Mouse (Mus musculus) B cell, adult 2 months (primary cell): ENCODE data around the gene Smim1.

Experiments used
- DNase-seq, 2 experiments: peaks; one replicate each; pipeline ENCODE4 v3.0.0; 2022

Gene Smim1

DNA sequence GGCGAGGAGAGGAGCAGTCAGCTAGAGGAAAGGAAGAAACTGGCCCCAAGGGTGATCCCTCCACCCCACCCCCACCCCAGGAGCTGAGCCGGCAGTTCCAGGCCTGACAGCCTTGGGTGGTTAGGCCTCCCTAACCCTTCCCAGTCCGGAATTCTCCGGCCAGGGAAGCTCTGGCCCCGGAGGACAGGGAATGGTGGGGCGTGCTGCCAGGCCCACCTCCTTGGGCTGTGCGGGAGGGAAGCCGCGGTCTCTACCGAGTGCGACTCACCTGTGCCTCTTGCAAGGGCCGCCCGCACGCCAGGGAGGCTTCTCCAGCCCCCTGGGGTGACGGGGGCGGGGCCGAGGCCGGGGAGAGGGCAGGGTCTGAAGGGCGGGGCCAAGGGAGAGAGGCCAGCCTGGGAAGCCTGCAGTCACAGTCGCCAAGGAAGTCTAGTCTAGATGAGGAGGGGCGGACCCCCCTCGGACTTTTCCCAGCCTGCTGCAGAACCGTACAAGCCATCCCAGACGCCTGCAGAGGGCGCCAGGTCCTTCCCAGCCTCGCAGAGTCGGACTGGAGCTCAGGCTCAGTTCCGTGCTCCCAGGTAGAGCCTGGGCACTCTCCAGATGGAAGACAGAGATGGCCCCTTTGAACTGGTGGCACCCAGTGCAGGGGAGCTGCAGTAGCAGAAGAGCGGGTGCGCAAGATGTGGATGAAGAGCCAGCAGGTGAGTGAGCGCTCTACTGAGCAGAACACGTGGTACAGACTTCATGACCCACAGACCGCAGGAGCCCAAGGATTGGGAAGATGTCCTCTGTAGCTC, at the start of gene Smim1:
TSS of gene Smim1 (minus strand) at position 590 of the 800 bp plus-strand sequence.
- DNase-seq, result peak in 1 of 2 experiments; percentile 7

DNA sequence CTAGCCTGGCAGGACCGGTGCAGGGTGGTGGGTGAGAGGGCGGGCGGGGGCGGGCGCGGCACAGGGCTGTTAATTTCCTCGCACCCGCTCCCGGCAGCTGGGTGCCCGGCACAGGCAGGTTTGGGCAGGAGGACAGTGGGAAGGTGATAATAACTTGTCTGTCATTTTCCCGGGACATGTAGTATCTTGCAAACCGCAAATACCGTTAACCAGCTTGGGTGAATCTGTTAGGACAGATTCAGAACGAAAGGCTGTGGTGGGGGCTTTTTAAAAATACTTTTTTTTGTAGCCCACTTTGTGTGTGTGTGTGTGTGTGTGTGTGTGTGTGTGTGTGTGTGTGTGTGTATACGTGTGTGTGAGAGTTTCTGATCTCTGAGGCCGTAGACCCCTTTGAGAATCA, 45.9 kb upstream of the Smim1 start:
- DNase-seq, result no peak

DNA sequence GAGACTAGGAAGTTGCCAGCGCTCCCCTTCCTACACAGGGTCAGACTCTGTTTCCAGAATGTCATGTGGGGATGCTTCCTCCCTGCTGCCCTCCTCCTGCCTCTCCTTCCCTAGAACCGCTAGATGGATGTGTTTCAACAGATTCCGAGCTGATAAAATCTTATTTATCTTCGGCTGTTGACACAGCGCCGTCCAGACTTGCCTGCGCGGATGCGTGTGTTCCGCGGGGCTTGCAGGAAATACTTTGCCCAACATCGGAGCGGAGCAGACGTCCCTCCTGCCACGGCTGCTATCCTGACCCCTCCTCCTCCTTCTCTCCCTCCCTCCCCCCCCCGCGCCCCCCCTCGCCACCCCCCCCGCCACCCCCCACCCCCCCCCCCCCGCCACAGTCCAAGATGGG, 45.5 kb upstream of the Smim1 start:
- DNase-seq, result no peak

DNA sequence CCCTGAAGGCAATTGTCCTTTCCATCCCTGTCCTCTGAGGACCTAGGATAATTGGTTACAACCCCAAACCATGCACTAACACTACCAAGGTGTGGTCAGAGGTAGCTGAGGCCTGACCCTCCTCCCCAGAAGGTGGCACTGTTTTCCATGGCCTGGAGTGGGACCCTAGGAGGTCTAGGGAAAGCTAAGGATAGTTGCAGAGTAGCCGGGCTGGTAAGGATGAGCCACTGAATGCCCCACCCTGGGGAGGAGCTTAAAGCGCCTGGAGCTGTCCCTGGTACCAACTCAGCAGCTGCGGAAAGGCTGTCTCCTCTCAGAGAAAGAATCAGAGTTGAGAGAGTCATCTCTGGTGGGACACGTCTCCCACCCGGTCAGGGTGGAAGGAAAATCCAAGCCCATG, 44.9 kb upstream of the Smim1 start:
- no peak for DNase-seq

DNA sequence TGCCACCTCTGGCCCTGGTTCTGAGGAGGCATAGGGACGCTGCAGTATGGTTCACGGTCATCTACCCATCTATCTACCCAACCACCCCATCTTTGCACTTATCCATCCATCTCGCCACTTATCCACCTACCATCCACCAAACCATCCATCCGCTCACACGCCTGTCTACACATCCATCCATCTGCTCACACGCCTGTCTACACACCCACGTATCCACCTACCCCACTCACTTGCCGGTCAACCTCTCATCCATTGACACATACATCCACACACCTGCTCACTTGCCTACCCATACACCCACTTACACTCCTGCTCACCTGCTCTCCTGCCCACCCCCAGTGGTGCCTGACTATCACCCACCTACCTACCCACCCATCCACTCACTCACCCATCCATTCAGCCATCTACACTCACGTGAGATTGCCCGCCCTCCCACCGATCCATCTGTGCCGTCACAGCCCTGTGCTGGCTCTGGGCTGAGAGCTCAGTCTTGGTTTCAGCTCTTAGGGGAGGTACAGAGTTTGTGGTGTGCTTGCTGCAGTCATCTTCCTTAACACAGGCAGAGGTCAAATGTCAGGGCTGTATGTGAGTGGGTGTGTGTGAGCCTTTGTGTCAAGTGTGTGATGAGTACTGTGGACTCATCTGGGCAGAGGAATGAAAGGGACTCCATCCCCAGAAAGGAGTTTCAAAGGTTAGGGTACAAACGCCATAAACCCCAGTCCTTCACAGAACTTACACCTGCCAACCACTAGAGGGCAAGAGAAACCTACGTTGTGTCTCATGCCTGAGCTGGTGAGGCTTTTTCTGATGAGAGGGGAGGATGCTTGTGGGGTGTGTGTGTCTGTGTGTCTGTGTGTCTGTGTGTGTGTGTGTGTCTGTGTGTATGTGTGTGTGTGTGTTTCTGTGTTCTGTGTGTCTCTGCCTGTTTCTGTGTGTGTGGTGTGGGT, 39.1 kb upstream of the Smim1 start:
- DNase-seq, result peak in 1 of 2 experiments; percentile 12

DNA sequence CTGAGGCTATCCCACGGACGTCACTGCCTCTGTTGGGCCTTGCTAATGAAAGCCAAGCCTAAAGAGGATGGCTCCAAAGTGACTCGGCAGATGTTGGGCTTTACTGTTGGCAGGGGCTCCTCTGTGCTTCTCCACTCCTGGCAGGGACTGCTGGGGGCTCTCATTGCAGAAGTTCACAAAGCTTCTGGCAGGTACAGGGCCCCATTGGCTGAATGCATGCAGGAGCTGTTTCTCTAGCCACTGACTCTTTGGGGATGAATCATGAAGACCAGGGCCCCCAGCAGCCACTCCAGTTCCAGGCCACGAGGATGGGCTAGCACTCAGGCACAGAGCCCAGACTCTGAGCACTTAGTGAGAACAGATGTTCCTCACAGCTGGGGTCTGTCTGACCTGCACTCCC, 31.7 kb upstream of the Smim1 start:
- DNase-seq, result no peak

DNA sequence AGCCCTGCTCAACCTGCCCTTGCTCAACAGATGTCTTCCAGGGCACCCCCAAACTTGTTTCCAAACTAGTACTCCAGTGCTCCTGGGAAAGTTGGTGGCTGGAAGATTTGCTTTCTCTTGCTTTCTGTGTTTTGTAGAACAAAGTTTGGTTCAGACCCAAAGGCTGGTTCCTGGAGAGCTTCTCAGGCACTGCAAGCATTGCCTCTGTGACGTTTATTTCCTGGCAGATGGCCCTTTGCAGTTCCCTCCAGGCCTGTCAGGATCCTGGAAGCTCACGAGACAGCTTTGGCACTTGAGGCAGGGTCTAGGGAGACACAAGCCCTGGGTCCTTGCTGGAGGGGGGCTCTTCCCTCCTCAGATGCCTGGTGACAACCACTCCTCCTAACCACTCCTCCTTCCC, 30.6 kb upstream of the Smim1 start:
- no peak for DNase-seq

DNA sequence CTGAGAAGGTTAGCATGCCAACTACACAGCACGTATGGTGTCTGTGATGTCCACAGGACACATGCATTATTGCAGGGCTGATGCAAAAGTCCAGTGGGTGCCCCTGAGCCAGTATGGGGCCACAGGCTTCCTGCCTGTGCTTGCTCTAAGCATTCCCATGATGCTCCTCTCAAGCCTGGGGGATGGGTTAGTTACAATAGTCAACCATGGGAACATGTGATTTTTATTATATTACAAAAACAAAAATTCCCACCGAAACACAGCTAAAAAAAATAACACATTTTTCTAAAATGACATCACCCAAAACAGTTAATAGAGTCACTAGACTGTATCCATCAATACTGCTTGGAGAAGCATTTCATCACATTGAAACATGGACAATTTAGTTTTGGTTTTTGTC, 30.0 kb upstream of the Smim1 start:
- no peak for DNase-seq

DNA sequence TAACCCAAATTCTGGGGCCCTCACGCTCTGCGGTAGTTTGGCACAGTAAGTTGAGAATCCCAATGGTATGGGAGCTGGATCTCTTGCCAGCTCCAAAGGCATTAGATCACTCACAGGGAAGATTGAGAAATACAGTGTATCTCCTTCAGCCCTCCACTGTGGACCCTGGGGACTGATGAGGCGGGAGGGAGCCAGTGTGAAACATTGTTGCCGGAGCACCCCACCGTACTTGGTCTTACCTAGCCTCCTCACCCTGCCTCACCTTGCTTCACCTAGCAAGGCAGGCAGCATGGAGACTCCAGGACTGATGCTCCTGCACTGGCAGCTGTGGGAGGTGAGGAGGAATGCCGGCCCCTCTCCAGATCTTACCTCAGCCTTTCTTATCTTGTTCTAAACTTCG, 29.5 kb upstream of the Smim1 start:
- no peak for DNase-seq

DNA sequence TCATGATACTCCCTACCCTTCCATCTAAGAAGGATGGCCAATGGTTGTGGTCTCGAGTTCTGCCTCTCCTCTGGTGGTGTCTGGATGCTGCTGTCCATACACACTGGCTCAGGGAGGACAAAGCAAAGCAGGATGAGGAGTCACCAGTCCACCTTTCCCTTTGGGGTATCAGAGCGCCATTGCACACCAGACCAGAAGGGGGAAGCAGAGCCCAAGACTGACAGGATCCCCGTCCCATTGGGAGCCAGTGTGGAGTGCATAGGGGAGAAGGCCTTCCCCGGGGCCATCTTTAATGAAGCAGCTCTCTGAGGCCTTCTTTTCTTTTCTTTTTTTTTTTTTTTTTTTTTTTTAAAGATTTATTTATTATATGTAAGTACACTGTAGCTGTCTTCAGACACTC, 27.0 kb upstream of the Smim1 start:
- no peak for DNase-seq

DNA sequence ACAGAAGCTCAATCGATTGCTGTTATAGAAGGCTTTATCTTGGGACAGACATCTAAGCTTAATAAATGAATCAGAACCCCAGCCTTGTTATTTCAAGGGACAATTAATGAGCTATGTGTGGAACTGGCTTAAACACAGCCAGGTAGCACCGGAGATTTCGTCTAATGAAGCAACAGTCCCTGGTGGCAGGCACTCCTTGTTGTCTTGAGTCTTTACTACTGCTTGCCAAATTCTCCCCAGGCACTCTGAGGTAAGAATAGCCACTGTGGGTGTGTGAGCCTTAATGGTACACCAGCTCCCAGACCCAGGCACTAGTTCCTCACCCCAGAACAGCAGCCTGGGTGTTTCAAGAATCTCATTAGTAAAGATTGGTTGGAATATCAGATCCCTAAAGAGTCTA, 25.4 kb upstream of the Smim1 start:
- no peak for DNase-seq

DNA sequence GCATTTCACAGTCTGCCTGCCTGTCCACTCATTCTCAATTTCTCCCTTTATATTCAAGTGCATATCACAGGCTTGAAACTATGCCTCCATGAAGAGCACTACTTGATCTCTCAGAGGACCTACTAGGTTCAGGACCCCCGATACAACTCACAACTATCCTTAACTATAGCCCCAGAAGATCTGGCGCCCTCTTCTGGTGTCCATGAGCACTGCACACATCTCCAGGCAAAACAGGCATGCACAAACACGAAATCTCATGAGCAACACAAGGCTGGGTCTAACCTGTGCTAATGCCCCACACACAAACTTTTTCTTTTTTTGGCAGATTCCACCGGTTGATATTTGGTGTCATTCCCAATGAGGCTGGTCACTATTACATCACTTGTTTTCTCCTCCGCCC, 19.8 kb upstream of the Smim1 start:
- no peak for DNase-seq

DNA sequence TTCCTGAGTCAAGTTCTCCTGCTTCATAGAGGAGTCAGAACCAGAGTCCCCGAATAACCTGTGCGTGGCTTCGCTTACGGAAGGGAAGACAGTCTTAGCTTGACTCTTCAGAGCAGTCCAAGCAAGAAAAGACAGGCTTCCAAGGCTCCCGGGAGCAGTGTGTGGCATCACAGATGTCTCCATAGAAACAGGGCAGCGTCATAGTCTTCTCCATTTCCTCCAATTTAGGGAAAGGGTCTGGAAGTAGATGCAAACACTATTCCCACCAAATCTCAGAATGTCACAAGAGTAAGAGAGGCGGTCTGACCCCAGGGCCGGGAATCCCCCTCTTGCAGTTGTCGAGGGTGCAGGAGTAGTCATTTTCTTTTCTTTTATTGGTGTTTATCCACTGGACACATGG, 16.5 kb upstream of the Smim1 start, which contains the start of gene Ccdc27:
TSS of gene Ccdc27 (minus strand) at position 101 of the 400 bp plus-strand sequence.
- DNase-seq, result no peak

DNA sequence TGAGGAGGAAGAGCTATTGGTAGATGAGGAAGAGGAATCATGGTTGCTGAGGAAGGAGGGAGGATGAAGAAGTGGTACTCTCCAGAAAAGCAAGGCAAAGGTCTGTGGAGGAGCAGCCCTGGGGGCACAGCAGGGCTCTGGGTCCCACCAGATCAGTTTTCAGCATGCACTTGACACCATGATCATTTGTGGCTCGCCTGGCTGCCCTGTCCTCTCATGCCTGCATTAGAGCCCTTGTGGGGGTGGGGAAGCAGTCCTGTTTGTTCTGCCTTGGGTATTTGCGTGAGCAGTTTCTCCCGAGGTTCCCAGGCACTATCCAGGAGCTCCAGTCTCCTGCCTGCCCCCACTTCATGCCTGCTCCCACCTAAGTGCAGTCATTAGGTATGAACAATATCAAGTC, 11.1 kb upstream of the Smim1 start:
- DNase-seq, result no peak

DNA sequence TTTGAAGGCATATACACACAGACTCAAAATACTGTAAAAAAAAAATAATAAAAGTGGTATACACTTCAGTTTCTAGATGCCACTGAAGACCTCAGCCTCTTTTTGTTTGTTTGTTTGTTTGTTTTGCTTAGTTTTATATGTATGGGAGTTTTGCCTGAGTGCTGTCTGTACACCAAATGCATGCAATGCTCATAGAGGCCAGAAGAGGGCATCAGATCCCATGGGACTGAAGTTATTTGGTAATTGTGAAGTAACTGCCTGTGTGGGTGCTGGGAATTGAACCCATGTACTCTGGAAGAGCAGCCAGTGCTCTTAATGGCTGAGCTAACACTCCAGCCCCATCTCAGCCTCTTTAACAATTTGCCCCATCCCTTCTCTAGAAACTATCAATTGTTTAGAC, 2.6 kb upstream of the Smim1 start:
- DNase-seq, result peak; percentile 52 to 53

DNA sequence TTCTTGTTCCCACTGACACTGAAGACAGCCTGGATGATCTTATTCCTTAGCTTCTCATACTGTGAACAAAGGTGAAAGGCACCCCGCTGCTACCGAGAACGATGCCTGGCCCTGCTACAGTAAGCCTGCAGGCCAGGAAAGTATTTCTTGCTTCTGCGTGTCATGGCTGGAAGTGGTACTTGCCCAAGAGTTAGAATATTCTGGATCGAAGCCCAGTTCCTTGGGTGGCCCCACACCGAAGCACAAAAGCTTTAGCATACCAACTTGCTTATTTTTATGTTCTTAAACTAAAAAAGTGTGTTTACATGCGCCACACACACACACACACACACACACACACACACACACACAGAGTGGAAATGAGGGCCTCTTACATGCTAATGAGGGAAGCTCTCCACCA, 2.0 kb upstream of the Smim1 start:
- no peak for DNase-seq

DNA sequence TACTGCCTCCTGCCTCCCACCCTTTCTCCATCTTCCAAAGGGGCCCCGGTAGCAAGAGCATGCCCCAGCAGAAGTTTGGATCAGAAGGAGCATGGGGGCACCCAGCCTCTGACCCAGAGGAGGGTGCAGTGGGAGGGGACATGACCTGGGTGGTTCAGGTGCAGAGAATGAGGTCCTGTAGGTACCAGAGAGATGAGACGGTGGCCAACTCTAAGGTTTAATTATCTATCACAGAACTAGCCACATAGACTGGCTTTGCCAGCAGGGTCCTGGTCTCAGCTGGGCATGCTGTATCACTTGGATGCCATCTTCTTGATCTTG, 371 bp upstream of the Smim1 start:
- no peak for DNase-seq

DNA sequence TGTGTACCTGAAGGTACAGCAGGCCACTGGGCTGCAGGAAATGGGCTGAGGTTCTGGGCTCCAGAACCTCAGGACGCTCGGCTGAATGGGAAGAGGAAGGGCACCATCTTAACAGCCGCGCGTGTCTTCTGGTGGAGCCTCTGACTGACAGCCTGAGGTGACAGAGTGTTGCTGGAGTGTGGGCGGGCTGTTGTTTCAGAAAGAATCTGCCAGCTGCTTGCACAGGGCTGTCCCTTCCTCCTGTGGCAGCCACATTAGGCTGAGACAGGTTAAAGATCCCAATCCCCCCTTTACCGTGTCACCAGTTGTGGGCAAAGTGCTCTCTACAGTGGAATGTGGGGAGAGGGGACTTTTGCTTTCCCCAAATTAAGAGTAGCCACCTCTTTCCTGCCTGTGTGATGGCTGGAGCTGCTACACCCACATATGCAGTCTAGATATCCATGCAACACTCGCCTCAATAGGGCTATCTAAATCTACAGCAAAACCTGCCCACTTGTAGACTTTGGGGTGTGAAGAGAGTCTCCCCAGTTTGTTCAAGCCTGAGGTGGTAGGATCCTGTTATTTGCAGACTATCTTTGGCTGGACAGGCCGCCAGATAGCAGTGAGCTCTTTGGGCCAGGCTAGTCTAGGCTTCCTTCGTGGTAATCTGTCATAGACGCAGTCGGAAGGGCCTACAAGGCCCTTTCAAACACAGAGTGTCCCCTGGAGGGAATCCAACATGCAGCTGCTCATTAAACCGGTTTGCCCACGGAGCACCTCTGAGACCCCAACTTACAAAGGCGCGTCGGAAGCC, 1.1 kb downstream of the Smim1 start:
- no peak for DNase-seq

DNA sequence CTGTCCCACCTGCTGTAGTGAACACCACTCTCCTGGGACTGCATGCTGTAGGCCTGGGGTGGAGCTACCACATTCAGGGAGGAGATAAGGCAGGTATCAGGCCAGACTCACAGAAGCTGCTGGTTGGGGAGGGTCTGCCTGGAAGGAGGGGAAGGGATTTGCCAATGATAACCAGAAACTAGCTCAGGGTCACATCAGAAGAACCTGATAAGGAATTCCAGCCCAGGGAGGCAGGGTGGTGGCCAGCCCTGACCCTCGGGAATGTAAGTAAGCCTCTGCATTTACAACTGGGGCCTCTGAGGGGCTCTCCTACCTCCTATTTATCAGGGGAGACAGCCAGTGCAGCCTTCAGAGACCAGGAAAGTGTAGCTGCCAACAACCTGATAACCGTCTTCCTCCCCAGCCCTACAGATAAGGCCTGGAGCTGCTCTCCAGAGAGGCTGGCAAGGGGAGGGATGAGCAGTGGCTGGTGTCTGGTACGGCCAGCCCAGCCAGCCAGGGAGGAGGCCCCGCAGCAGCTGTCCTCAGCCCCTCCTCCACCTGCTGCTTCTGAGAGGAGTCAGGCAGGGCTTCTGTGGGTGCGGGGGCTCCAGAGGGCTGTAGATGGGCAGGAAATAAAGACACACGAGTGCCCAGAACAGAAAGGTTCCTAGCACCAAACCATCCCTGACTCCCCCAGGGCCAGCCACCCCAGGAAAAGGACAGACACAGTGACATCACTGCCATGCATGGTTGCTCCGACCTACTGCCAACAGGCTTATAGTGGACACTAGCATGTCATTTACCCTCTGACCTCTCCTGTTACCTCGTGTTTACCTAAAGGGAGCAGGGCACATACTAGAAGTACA, 2.1 kb downstream of the Smim1 start:
- DNase-seq, result no peak

DNA sequence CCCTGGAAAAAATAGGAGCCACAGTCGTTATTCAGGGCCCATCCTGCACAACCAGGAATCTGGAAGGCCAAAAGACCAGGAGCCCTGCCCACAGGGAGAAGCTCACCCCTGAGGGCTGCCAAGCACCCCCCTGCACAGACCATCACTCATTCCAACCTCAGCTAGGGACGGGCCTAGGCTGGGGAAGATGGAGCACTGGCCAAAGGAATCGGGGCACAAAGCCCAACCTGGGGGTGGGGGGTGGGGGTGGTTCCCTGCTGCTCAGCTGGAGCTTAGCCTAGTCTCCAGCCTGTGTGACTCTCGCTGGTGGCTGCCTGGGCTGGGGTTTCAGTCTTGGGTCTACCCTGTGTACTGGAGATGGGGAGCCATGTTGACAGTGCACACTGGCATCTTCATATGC, 3.2 kb downstream of the Smim1 start:
- no peak for DNase-seq

DNA sequence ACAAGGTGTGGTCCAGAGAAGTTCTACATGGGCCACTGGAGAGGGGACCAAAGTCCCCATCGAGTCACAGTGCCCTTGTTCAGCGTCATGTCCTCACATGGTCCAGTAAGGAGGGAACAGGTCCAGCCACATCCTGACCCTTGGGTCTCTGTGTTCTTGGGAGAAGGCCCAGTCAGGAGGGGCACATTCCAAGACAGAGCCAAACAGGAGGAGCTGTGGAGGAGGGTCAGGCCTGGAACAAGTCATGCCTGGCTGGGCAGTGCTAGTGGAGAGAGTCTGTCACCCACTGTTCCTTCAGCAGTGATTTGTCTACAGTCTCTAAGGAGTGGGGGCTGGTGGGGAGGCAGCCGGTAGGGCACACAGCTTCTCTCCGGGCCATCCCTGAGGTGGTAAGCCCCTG, 3.6 kb downstream of the Smim1 start:
- no peak for DNase-seq

DNA sequence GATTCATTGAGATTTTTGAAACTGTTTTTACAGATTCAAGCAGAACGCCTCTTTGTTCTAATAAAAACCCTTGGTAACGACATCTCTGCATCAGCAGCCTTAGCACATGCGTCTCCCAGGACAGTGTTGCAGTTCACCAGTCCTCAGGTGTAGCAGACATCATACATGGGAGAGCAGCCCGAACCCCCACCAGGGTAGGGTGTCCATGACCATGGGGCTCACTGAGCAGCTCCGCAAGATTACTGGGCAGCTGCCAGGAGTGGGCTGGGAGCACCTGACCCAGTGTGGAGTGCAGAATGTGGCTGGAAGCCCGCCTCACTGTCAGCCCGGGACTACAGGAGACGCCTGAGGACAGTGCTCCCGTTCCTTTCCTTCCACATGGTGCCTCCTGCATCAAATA, 4.6 kb downstream of the Smim1 start:
- DNase-seq, result no peak
